8 mouse cellular contexts compared by ENCODE assay signal in genomic region chr8:76067721-76068120, GRCm38 (mm10).
DNase-seq lines count a peak whose midpoint lies in the region; ATAC-seq and TF ChIP-seq lines count a peak whose summit lies in the region.
"Had no signal": no experiment of that assay in that cellular context is flagged by ENCODE, and none has a peak within 500 bp of the region (broad histone marks: within the 10 kb centered on the region; RNA-seq: fewer than 3 reads in every experiment).

No protein-coding gene starts in this region.

- H3K79me2 ChIP-seq in CH12.LX (replicated peaks; ENCODE audit: control insufficient read depth, extremely low read depth, insufficient read depth, poor library complexity, severe bottlenecking) = no peaks in the 10 kb centered on the region

- H3K27me3 ChIP-seq in intestine, postnatal 0 days (replicated peaks; ENCODE audit: control insufficient read depth, insufficient read depth, low read length) = no peaks in the 10 kb centered on the region
- H3K27me3 ChIP-seq in intestine, embryonic 15.5 days (replicated peaks) = no peaks in the 10 kb centered on the region
- H3K27me3 ChIP-seq in CH12.LX (replicated peaks) = no peaks in the 10 kb centered on the region

- H3K36me3 ChIP-seq in intestine, postnatal 0 days (ENCODE audit: control insufficient read depth, insufficient read depth) = no peaks in the 10 kb centered on the region
- no peaks in the 10 kb centered on the region for H3K36me3 ChIP-seq in intestine, embryonic 15.5 days
- no peaks in the 10 kb centered on the region for H3K36me3 ChIP-seq in CH12.LX (replicated peaks in 1 of 2; ENCODE audit: control insufficient read depth in 1 of 2, insufficient read depth in 1 of 2, low read length in 1 of 2)

- TF ChIP-seq CTCF in intestine, postnatal 0 days (IDR thresholded peaks at IDR 0.05; ENCODE audit: low read depth) = peak; percentile 70
- TF ChIP-seq CTCF in CH12.LX (conservative IDR thresholded peaks at IDR 0.05 in 1 of 2, IDR thresholded peaks at IDR 0.05 in 1 of 2; ENCODE audit: low read depth in 2 of 2, low read length in 2 of 2) = peak in 1 of 2 experiments; percentile 40; a peak in 2 of 4 replicates

- no peak overlapping the region for H3K27ac ChIP-seq in intestine, postnatal 0 days (ENCODE audit: low read depth, low read length)
- H3K27ac ChIP-seq in intestine, embryonic 15.5 days = no peak overlapping the region
- H3K27ac ChIP-seq in CH12.LX (ENCODE audit: insufficient read depth, low read depth) = no peak overlapping the region

- 8% methylated on average over 2 of the region's 2 CpGs for WGBS in intestine, postnatal 0 days
- 7% methylated on average over 2 of the region's 2 CpGs for WGBS in intestine, embryonic 15.5 days

- no peak overlapping the region for H3K4me3 ChIP-seq in intestine, postnatal 0 days (ENCODE audit: low read depth, low read length)
- H3K4me3 ChIP-seq in intestine, embryonic 15.5 days (replicated peaks) = no peak overlapping the region
- no peak overlapping the region for H3K4me3 ChIP-seq in CH12.LX (replicated peaks in 1 of 3; ENCODE audit: low read depth in 2 of 3, low read length in 2 of 3, poor library complexity in 1 of 3)
- H3K4me3 ChIP-seq: erythroblast, embryonic 14.5 days had no signal

- no peaks in the 10 kb centered on the region for H3K9me3 ChIP-seq in intestine, postnatal 0 days (ENCODE audit: control insufficient read depth)
- no peaks in the 10 kb centered on the region for H3K9me3 ChIP-seq in intestine, embryonic 15.5 days
- H3K9me3 ChIP-seq in CH12.LX (replicated peaks; ENCODE audit: low read length) = peaks cover 18% of the 10 kb centered on the region

- peak; percentile 65 for DNase-seq in 416B (ENCODE audit: low read depth)
- peak; percentile 3 for DNase-seq in CH12.LX (ENCODE audit: extremely low read depth)
- DNase-seq in embryo, embryonic 9.5 days (ENCODE audit: extremely low spot score) = peak; percentile 27
- DNase-seq in urinary bladder, postnatal 36 days (ENCODE audit: low spot score in 2 of 2) = no peak
- DNase-seq in urinary bladder, postnatal 10 days (ENCODE audit: low spot score) = no peak

- TF ChIP-seq EP300 in CH12.LX (IDR thresholded peaks at IDR 0.05; ENCODE audit: low read length) = no peak

- no peak overlapping the region for H3K4me2 ChIP-seq in intestine, postnatal 0 days (replicated peaks; ENCODE audit: low read depth)
- no peak overlapping the region for H3K4me2 ChIP-seq in intestine, embryonic 15.5 days (replicated peaks)
- H3K4me2 ChIP-seq in CH12.LX (ENCODE audit: insufficient read depth, low read depth, poor library complexity, severe bottlenecking) = no peak overlapping the region

- dilution Hi-C loops in CH12.LX (cut with MboI; ENCODE audit: extremely low pct_ligation_motif_present, extremely low pct_unique_long_range_greater_than_20kb, low sequenced_read_pairs) = no loop called here

- no peak overlapping the region for H3K9ac ChIP-seq in intestine, postnatal 0 days (ENCODE audit: low read depth, low read length)
- no peak overlapping the region for H3K9ac ChIP-seq in intestine, embryonic 15.5 days
- H3K9ac ChIP-seq in CH12.LX (ENCODE audit: insufficient read depth, low read depth) = no peak overlapping the region

- in situ Hi-C loops in CH12.LX (cut with MboI; ENCODE audit: low pct_ligation_motif_present, low pct_unique_long_range_greater_than_20kb, low sequenced_read_pairs) = no loop called here

- H3K4me1 ChIP-seq in intestine, postnatal 0 days (replicated peaks; ENCODE audit: control insufficient read depth, insufficient read depth, low read length) = no peaks in the 10 kb centered on the region
- H3K4me1 ChIP-seq in intestine, embryonic 15.5 days (replicated peaks) = no peaks in the 10 kb centered on the region
- H3K4me1 ChIP-seq in CH12.LX (ENCODE audit: control insufficient read depth in 1 of 2, insufficient read depth in 2 of 2) = no peaks in the 10 kb centered on the region

- peak; percentile 20 for TF ChIP-seq RAD21 in CH12.LX (IDR thresholded peaks at IDR 0.05; ENCODE audit: low read depth, low read length)

- no peak for ATAC-seq in intestine, postnatal 0 days
- ATAC-seq in intestine, embryonic 15.5 days = no peak

- no peak for TF ChIP-seq POLR2A in CH12.LX (IDR thresholded peaks at IDR 0.05; ENCODE audit: low read depth, low read length)

TF ChIP-seq in CH12.LX, 34 proteins besides CTCF, POLR2A, EP300 and RAD21:
- TF ChIP-seq TCF12 (IDR thresholded peaks at IDR 0.05; ENCODE audit: low read depth, low read length) = no peak
- TF ChIP-seq RCOR1 (conservative IDR thresholded peaks at IDR 0.05; ENCODE audit: low read depth, low read length) = no peak
- 0 out of 2 replicates have a peak, but pooled peaks have one; percentile 18 for TF ChIP-seq SMC3 (IDR thresholded peaks at IDR 0.05; ENCODE audit: low read depth, low read length)

Comparison
In these comparisons a context has a peak if more than half of its experiments do, and no peak if none do; other contexts are left out.
1. DNase-seq: peak in 416B (single experiment), CH12.LX (single experiment) and embryo, embryonic 9.5 days (single experiment); none in urinary bladder, postnatal 36 days (0 of 2) and urinary bladder, postnatal 10 days (single experiment).